Mouse (Mus musculus) megakaryocyte, adult 5-6 weeks (primary cell): ENCODE data around the gene Slc25a5. TPM values are rescaled to one million over a fixed set of nuclear protein-coding genes. Genes with fewer than 3 reads are reported as not detected.
A peak's percentile ranks its signal among the peaks of the same experiment; 100 is the strongest.
"Not testable (repeated sequence)": the region's sequence is repeated elsewhere in the genome, so short reads cannot be mapped to it uniquely, and the experiment has no call there.

ENCODE experiments used
- ATAC-seq: 2 replicates; pipeline ENCODE4 v1.8.0; 2016; ENCODE audit warnings: mild to moderate bottlenecking, inconsistent platforms; ENCODE audit not compliant: poor library complexity, severe bottlenecking
- total RNA-seq, 2 experiments: library from RNA; stranded (forward) in 1 of 2; stranded (reverse) in 1 of 2; fragments of 153-499, 151-499 nt in 1 of 2; fragments of 221-1000, 200-1000 nt in 1 of 2; gene quantifications; 2 replicates each; pipeline versions ENCODE4 v1.2.3 to v1.2.4; 2015 to 2017

Gene Slc25a5
- 699 and 817 TPM in 2 replicates for total RNA-seq (2015)
- total RNA-seq (2017), result 576 and 610 TPM in 2 replicates

DNA sequence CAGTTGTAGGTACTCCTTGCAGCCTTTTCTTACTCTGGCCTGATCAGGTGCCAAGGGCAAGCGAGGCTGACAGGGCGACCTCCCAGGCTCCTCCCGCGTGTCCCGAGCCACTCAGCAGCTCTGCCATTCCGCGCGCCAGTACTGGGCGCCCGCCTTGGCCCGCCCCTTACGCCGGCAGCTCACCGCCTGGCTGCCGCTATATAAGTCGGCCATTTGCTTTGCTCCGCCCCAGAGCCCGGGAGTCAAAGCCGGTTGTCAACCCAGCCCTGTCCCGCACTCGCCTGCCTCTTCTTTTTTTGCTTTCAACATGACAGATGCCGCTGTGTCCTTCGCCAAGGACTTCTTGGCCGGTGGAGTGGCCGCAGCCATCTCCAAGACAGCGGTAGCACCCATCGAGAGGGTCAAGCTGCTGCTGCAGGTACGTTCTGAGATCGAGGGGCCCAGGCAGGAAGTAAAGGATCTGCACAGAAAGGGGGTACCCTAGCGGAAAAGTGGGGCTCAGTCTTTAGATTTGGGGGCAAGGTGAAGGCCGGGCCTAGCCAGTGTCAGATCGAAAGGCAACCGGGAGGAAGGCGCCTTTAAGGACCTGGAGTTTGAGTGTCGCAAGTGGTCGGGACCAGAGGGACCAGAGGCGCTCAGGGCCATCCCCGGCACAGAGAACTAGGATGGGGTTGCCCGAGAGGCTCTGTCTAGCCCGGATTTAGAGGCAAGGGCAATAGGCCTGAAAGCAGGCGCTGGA is at the start of gene Slc25a5:
Gene Slc25a5, plus strand, starts transcription at position 228 of the 739 bp plus-strand sequence.
- ATAC-seq, result peak; percentile 96

GRCm38 (mm10) chrX:36746789-36747188 is 48.7 kb upstream of the Slc25a5 start:
- ATAC-seq, result no peak

DNA sequence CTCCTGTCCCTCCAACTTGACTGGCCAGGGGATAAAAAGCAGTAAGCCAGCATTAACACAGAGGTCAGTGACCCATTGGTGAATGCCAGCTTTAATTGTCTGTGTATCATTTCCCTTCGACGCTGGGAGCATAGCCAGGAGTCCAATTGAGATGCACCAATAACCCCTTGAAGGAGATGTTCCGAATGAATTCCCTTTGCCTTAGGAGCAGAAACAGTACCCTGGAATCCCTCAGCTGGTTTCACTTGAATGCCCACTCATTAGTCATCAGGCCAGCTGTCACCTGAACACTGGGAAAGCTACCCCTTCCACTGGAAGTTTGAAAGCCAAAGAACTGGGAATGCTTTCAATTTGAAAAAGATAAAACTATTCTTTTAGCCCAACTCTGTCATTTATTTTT is 46.9 kb upstream of the Slc25a5 start:
- no peak for ATAC-seq

DNA sequence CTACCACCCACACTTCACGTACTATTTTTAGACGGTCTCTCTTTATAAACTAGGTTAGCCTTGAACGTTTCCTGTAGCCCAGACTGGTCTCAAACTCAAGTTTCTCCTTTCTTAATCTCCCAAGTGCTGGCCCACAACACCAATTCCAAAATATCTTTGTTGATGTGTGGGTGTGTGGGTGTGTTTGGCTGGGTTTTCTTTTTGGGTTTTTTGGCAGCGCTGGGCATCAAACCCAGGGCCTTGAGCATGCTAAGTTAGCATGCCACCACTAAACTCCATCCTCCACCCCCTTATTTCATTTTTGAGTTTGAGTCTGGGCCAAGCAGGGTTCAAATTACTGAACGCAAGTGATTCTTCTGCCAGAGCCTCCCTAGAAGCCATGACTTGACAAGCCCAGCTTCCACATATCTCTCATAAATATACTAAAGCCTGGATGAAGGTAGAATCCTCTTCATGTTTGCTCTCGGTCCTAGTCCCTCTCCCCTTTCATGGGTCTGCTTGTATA is 46.1 kb upstream of the Slc25a5 start:
- no peak for ATAC-seq

- no peak for ATAC-seq
These were observed 44.9 kb upstream of the Slc25a5 start for GRCm38 (mm10) chrX:36750591-36750990.

GRCm38 (mm10) chrX:36752586-36752985 is 42.9 kb upstream of the Slc25a5 start:
- no peak for ATAC-seq

GRCm38 (mm10) chrX:36757796-36758472 is 37.5 kb upstream of the Slc25a5 start:
- ATAC-seq, result no peak

- peak; percentile 70 for ATAC-seq
These were observed 36.9 kb upstream of the Slc25a5 start for GRCm38 (mm10) chrX:36758566-36758965.

DNA sequence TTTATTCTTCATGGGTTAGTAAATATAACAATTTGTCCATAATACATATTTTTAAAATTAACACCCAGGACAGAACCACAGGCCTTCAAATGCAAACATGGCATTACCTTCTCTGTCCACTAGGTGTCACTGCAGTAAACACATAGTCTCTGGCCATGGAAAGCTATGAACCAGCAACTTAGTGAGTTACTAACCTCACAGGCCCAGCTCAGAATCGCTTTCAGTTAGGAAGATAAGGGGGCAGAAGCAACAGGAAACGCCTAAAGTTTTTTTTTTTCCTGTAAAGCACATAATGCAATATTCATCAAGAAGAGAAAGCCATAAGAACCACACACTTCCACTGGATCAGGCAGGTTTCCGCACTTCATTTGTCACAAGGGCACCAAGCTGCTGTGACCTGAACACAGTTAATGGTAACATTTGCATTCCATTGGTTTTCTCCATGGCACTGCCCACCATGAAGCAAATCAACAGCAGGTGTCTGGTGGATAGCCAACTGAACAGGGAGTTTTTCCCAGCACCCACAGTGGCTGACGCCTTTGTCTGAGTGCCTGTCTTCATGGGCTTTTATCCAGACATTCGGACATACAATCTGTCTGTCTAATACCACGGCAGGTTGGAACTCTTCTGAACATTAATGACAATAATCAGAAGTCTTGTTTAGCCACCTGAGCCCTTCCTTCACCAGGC is 34.4 kb upstream of the Slc25a5 start:
- ATAC-seq, result peak; percentile 89

DNA sequence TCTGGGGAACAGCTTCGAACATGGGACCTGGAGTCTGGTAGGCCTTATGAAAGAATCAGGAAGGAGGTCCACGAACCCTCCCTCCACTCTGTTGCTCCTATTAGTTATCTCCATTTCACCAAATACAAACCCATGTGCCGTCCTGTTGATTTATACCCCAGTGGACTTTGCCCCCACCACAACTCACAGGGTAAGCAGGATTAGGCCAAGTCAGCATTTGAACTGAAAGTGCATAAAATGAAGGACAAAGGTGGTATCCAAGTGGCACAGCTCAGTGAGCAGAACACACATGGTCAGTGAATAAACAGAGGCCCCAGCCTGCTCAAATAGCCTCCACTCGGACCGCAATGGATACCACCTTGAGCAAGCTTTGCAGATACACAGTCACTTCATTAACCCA is 33.2 kb upstream of the Slc25a5 start:
- no peak for ATAC-seq

- no peak for ATAC-seq
These were observed 32.6 kb upstream of the Slc25a5 start for GRCm38 (mm10) chrX:36762894-36763293.

DNA sequence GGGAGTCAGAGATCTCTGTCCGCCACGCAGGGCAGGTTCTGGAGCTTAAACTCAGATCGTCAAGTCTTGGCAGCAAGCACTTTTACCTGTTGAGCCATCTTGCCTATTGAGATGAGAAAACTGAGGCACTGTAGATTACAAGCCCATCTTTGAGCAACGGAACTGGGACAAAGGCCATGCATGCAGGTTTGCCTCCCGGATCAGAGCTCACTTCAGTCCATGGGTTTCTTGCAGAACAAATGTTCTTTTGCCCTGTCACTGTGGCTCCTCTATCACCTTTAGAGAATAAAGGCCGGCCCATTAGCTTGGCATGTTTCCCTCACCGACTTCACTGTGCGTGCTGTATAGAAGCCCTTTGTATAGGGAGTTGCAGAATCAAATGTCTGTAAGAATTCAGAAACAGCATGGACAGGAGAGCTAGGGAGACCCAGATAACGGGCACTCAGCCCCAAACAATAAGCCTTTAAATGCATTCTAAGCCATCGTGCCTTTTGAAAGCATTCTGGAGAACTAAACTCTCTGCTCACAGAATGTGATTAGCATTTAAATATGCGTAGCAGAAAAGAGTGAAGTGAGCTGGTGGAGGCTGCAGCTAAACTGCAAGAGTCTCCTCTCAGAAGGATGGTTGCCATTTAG is 32.0 kb upstream of the Slc25a5 start:
- no peak for ATAC-seq

DNA sequence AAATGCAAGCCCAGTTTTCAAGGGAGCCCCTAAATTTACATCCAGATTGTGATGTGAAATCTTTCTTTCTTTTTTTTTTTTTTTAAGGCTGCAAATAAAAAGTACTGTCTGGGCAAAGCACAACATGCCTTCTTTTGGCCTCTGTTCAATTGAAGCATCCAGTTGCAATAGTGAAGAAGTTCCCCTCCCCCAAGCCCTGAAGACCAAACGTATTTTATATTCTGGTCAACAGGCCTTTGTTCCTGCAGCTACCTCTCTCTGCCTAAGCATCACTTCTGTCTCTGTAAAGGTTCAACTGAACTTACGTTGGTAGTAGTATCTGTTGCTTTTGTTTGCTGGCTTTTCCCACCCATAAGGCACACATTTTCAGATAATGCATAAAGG is 31.5 kb upstream of the Slc25a5 start:
- no peak for ATAC-seq

DNA sequence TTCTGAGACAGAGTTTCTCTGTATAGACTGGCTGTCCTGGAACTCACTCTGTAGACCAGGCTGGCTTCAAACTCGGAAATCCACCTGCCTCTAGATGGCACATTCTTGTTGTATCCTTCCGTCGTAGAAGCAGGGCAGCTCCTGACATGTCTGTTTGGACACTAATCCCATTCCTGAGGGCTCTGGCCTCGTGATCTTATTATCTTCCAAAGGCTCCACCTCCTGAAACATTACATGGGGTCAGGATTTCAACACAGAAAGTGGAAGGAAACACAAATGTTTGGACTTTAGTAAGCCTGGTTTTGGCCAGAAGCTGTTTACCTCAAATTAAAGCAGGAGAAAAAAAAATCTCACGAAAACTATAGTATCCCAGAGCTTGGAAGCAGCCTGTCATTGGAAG is 28.1 kb upstream of the Slc25a5 start:
- ATAC-seq, result no peak

DNA sequence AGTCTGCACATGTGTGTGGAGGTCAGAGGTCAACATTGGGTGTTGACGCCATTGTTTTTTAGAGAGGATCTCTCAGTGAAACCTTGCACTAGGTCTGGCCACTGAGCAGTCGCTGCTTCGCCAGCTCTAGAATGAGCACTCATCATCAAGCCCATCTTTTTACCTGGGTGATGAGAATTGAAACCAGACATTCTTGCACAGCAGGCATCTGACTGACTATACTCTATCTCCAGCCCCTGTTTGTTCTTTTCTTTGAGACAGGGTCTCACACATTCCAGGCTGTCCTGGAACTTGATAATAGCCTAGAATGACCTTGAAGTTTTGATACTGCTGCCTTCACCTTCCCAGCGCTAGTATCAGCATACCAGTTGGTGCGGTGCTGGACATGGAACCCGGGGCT is 22.9 kb upstream of the Slc25a5 start:
- ATAC-seq, result no peak

GRCm38 (mm10) chrX:36775520-36775919 is 19.9 kb upstream of the Slc25a5 start:
- ATAC-seq, result no peak

DNA sequence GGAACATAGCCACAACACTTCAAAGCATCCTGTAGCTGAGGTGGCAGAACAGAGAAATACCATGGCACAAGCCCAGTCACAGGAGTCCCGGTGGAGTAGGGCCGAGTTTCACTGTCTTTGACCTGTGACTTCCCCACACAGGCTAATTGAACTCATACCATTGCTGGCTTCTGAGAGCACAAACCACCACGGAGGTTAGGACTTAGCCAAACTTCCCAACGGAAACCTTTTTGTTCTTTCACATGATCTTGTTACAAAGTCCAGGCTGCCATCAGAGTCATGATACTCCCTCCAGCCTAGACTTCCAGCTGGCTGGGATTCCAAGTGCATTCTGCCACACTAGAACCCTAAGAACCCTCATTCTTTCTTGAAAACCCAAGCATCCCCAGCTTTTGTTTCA is 17.8 kb upstream of the Slc25a5 start:
- ATAC-seq, result no peak

- no peak for ATAC-seq
These were observed 6.1 kb upstream of the Slc25a5 start for GRCm38 (mm10) chrX:36789360-36789759.

GRCm38 (mm10) chrX:36794571-36794970 is 880 bp upstream of the Slc25a5 start:
- no peak for ATAC-seq

- ATAC-seq, result peak; percentile 82
These were observed 721 bp downstream of the Slc25a5 start for GRCm38 (mm10) chrX:36796163-36796581.

GRCm38 (mm10) chrX:36796734-36797133 is 1.3 kb downstream of the Slc25a5 start:
- ATAC-seq, result not testable (repeated sequence)
